Mouse (Mus musculus): ENCODE data around the gene Dlx6. TPM values are rescaled to one million over a fixed set of nuclear protein-coding genes. Genes with fewer than 3 reads are reported as not detected.

Gene Dlx6
- polyA plus RNA-seq, 1 experiment from 2014 or later = 10.1 TPM

- no peaks in the 10 kb centered on the region for H3K9me3 ChIP-seq
- H3K27ac ChIP-seq = no peak overlapping the region
- H3K27me3 ChIP-seq = no peaks in the 10 kb centered on the region
- H3K9ac ChIP-seq = no peak overlapping the region
- 55% methylated on average over 9 of the region's 9 CpGs for WGBS
- H3K4me3 ChIP-seq (replicated peaks) = no peak overlapping the region
- no peak for ATAC-seq (ENCODE audit: low FRiP score)
- H3K36me3 ChIP-seq (replicated peaks) = no peaks in the 10 kb centered on the region
- no peak overlapping the region for H3K4me2 ChIP-seq
- H3K4me1 ChIP-seq = no peaks in the 10 kb centered on the region
Observed at GRCm38 (mm10) chr6:6915526-6915915, 52.4 kb downstream of the Dlx6 start.

GRCm38 (mm10) chr6:6917334-6917733 lies 54.2 kb downstream of the Dlx6 start:
- no peak overlapping the region for H3K9ac ChIP-seq
- no peak overlapping the region for H3K27ac ChIP-seq
- WGBS = 97% methylated on average over 4 of the region's 4 CpGs
- no peak for ATAC-seq (ENCODE audit: low FRiP score)
- H3K4me2 ChIP-seq = no peak overlapping the region
- no peaks in the 10 kb centered on the region for H3K27me3 ChIP-seq
- H3K4me3 ChIP-seq (replicated peaks) = no peak overlapping the region
- H3K4me1 ChIP-seq = no peaks in the 10 kb centered on the region
- no peaks in the 10 kb centered on the region for H3K9me3 ChIP-seq
- no peaks in the 10 kb centered on the region for H3K36me3 ChIP-seq (replicated peaks)

Other genes with a start within 250 kb of the Dlx6 start
- 68.0 and 102 TPM in 2 replicates for gene Dlx5, start 18.8 kb downstream of the Dlx6 start, polyA plus RNA-seq (2016; fragmentation: Nextera tagmentation; extraction: Ambion mirVana)
- 6.2 and 7.0 TPM in 2 replicates for gene Sdhaf3, start 92.7 kb downstream of the Dlx6 start, polyA plus RNA-seq (2016; fragmentation: Nextera tagmentation; extraction: Ambion mirVana)

All from forebrain, embryonic 12.5 days (tissue).